Mouse (Mus musculus) cerebellum, adult 18-20 months (tissue): ENCODE data around the gene Cdkn2c.
"Not testable (repeated sequence)": the region's sequence is repeated elsewhere in the genome, so short reads cannot be mapped to it uniquely, and the experiment has no call there.

Source experiments
- DNase-seq, 2 experiments: peaks; one replicate each; pipeline ENCODE4 v3.0.0; 2021

Gene Cdkn2c

DNA sequence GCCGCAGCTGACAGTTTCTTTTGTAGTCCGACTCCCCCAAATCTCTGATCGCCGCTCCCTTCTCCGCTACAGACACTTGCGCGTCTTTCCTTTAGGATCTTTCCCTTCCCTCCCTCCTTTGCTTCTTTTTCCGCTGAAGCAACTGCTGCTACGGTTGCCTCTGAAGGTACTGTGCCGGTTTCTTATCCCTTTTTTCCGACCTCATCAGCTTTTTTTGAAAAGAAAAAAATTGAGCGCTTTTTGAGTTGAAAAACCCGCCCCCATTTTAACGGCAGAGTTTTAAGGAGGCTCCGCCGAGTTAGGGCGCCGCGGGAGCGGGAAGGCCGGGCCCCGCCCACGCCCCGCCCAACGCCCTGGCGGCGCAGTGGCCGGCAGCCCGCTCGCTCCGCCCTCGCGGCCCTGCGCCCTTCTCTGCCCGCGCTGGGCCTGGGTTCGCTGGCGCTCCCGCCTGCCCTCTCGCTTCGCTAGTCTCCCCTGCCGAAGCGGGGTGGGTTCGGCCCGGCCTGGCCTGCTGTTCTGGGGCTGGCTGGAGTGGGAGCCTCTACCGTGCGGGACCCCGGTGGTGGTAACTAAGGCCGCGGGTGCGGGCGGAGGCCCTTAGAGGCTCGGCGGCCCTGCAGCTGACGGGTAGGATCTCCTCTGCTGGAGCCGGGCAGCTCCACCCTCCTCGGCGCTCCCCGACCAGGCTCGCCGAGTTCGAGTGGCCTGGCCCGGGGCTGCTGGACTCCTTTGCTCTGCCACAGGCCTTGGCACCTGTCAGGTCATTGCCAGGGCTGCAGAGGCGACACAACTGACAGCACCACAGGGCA is at the start of gene Cdkn2c:
Gene Cdkn2c (minus strand): TSS at position 729 of the 809 bp plus-strand sequence.
- peak; percentile 84 to 93 for DNase-seq

DNA sequence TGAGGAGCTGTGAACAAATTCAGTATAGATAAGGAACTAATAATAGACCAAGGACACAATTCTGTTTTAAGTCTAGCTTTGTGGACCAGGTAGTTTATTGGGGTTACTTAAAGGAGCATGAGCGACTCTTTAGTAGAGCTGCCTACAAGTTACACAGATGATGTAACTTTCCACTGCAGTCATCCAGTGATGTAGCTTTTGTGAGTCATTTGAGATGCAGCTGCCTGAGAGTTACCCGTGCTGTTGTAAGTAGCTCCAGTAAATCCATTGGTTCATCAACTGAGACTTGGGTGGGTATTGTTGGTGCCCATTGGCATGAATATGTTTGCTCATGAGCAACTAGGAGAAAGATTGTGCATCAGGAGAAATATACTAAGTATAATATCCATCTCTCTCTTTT is 38.4 kb upstream of the Cdkn2c start:
- no peak for DNase-seq

DNA sequence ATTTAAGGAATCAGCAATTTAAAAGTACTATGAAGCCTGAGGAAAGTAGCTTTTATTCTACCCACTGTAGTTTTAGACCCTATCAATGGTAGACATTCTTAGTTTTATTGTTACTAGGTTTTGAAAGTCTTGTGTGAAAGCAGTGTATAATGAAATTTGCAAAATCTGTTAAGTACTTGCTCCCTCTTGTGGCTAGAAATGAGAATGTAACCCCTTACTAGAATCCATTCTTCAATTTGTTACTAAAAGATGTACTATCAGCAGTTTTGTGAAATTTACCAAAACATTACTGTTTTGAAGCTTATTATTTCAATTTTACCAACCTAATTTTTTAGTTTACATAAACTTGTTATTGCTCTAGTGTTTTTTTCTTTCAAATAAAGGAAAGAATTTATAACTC is 36.6 kb upstream of the Cdkn2c start:
- DNase-seq = no peak

DNA sequence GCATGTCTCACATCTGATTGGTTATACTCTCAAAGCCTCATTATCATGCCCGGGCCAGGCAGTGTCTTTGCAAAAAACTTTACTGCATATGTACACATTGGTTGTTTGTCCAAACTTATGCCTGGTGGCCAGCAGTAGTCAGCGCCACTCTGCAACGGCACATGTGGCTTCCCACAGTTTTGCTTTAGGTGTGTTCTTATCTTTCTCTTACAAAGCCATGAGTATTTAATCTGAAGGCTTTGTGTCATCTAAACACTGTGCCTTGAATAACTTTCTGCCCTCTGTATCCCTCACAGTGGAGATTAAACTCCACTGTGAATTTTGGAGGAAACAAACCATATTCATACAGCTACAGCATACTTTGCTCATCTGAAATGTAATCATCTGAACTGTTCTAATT is 33.7 kb upstream of the Cdkn2c start:
- DNase-seq = not testable (repeated sequence)

DNA sequence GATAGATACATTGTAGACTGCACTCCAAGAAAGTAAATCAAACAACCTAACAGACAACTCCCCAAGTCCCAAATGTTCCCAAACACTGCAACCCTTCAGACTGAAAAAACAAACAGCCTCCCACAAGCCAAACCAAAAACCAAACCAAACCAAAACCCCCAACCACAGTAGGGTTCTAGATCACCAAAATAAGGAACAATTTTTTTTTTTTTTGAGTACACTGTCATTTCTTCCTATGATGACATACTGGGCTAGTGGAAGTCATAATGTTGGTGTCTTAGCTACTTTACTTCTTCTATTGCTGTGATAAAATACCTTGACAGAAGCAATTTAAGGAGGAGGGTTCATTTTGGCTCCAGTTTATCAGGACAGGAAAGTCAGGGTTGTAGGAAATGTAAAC is 25.7 kb upstream of the Cdkn2c start:
- DNase-seq = no peak

DNA sequence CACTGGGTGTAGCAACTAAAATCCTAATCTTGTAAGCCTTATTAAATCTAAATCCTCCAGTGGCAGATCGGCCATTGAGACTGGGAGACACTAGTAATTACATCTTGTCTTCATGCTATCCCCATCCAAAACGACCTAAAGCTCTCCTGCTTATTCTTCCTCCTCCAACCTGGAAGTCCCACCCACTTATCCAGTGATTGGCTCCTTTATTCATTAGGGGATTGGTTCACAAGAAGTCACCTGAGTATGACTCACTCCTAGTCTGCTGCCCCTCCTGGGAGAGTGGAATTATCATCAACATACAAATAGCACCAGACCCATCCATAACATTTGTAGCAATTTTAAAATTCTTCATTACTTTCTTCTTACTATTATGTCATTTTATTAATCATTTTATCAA is 16.6 kb upstream of the Cdkn2c start:
- DNase-seq = no peak

DNA sequence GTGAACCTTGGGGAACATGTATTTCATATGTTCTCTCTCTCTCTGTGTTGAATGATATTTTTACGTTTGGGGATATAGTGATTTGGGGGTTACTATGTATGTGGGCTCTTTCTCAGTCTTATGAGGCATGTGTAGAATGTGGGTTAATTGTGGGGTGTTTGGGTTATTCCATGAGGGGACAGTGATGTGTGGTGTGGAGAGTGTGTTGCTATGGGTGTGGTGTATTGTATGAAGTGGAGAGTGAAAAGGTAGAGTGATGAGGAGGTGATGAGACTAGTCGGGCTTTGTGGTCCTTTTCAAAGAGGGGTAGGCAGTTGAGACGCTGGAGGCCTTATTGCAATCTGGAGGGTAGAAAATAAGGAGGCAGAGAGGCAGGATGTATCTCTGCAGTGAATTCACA is 10.2 kb upstream of the Cdkn2c start:
- DNase-seq = peak in 1 of 2 experiments; percentile 16

DNA sequence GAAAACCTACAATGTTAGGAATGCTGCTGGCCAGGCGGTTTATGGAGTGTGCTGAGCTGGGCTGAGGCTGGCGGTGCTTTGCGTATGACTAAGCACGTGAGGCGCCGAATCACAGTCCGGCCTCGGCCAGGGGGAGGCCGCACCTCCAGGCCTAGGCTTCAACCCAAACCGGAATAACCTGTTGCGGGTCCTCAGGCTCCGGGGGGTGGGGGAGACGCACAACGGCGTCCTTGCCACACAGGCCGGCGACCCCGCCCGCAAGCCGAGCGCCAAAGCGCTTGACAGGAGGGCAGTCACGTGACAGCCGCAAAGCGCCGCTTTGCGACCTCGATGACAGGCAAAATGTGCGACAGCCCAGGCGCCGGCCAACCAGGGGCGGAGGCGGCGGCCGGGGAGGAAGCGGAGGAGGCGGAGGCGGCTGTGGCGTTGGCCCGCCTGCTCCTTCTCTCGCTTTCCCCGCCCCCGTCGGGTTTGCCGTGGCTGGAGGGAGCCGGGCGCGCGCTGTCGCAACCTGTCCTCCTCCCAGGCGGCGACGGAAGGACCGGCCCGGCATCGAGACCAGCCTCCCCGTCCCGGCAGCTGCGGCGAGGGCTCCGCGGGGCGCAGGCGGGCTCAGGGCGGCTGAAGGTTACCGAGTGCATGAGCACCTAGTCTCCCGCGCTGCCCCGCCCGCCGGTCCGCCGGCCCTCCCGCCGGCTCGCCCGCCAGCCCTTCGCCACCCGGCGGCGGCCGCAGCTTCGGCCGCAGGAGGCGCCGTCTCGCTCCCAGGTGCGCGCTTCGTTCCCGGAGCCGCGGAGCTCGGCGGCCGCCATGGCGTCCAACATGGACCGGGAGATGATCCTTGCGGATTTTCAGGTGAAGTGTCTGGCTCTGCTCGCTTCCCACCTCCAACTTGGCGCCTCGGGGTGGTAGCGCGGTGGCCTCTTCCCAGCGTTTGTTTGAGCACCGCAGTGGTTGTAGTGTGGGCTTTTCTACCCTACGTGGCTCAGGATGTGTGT is 9.5 kb upstream of the Cdkn2c start, which contains the start of gene Faf1:
Gene Faf1 (plus strand): TSS at position 371 of the 998 bp plus-strand sequence.
- DNase-seq = peak; percentile 98 to 99

DNA sequence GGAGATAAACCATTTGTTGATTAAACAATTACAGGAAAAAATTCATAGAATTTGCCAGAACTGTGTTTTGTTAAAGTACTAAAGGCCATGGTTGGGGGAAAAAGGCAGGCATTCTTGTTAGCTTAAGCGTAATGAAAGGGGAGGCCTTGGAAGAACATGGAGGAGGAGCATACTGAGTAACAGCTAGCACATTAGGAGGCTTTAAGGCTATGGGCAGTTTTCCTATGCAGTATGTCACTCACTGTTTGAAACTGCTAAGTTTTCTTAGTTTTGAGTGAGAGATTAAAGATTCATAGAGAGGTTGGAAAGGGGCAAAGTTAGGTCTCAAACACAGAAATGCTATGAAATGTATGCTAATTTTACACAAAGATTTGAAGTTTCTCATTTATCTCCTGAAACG is 7.1 kb upstream of the Cdkn2c start:
- no peak for DNase-seq

DNA sequence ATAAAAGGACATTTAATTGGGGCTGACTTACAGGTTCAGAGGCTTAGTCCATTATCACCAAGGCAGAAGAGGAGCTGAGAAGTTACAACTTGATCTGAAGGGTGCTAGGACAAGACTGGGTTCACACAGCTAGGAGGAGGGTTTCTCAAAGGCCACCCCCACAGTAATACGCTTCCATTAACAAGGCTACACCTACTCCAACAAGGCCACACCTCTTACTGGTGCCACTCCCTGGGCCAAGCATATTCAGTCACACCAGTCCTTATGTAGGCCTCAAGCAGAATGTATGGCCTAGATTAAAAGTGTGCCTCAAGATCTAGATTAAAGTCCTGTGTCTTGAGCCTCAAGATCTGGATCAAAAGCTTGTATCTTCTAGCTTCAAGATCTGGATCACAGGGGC is 5.0 kb upstream of the Cdkn2c start:
- DNase-seq = no peak

DNA sequence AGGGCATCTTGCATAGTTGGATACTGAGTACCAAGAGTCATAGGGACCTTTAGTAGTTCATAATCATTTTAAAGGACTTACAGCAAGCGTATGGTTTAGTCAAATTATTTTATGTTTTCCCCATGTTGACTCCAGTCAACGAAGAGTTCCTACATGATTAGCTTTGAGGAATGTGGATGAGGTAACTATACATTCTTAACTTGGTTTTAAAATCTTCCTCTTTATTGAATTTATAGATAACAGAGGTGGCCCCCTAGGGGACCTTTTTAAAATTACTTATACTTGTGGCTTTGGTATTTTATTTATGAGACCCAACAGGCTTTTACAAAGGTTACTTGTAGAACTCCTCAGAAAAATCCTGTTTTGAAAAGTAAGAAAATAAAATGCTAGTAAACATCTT is 3.2 kb upstream of the Cdkn2c start:
- DNase-seq = no peak

DNA sequence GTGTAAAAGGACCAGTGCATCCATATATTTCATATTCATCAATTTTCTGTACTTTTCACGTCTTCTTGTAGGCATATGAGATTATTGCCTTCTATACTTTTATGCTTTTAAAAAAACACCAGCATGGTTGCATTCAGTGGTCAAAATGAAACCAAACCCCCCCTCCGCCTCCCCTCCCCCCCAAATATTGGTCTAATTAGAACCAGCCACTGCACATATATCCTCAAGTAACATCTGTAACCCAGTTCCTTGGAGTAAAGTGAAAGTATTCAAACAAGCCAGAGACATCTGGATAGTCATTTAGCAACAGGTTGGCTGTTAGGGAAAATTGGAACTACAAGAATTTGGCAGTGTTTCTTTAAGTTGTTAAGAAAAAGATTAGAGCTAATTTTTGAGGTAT is 529 bp upstream of the Cdkn2c start:
- no peak for DNase-seq

DNA sequence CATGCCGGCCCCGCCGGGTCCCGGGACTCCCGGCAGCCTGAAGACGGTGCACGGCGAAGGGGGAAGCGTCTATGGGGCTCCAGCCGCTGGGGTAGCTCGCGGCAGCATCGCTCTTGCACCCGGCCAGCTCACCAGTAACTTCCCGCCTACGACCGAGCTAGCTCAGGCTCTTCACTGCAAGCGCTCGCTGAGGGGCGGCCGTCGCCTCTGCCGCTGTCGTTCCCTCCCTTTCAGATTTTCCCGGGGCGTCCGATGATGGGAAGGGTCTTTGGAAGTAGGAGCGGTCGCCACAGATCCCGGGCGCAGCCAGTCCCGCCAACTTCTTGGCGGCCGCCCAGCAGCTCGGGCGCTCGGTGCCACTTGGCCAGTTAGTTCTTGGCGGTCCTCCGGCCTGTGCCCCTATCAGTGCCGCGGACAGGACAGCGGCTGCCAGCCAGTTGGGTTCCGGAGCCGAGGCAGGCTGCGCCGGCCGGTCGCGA is 968 bp downstream of the Cdkn2c start:
- peak; percentile 66 to 82 for DNase-seq

DNA sequence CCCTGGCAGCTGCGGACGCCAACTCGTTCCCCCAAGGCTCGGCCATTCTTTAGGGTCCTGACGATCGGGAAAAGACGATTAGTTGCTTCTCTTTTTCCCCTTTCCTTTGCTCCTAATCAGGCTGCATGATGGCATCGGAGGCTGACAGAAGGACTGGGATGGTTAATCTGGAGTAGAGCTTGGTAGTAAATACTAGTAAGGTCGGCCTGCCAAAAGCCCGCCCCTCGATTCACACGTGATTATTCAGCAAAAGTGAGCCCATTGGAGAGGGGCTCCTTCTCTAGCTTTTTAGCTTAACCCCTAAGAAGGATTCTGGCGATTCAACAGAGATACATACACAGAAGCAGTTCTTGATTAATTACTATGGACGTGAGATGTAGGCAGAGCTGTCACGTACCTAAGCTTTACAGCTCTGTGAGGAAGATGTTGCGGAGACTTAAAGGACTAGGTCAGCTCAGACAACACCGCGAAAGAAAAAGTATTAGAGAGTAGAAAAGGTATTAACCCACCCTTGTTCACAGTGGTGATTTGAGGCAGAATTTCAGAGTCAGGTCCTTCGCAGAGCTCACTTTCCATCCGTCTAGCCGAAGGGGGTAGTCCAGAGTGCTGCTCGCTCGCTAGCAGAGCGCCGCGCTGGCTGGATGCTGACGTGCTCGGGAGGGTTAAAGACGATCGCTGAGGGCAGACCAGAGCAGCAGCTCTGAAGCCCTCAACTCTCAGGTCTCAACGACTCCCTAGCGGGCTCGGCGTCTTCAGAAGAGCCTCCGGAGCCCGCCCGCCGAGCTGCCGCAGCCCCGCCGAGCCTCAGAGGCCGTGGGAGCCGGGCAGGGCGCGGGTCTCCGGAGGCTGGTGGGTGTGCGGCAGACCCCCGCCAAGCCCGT is 1.6 kb downstream of the Cdkn2c start:
- DNase-seq = peak; percentile 56 to 60

DNA sequence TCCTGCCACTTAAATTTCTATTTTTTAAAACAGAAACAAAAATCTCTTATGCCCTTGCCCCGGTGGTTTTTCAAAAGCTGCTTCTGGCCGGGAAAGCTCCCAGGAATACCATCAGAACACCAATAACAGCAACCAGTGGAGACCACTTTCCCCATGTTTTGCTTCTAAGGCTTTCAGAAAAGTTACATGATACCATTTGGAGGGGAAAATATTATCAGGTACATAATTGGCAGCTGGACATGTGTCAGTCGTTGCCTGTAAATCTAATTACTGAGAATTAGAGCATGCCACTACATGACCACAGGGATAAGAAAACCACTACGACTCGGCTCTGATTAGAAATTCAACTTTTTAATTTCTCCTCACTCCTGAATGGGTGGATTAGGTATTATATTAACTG is 2.9 kb downstream of the Cdkn2c start:
- DNase-seq = no peak

DNA sequence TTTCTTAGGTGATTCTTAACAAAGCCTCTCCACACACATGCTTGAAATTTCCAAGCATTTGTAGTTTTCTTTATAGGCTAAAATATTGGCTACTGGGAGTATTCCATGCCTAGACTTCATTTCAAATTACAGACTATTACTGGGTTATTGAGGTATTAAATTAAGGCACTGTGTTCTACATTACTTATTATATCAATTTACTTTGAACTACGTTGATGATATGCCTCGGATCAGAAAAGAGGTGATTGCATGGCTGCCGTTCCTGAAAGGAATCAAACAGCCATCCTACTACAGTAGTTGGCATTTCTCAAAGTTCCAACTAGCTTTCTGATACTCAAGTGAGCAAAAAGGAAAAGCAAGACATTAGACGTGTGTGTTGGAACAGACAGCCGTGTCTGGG is 4.7 kb downstream of the Cdkn2c start:
- no peak for DNase-seq

DNA sequence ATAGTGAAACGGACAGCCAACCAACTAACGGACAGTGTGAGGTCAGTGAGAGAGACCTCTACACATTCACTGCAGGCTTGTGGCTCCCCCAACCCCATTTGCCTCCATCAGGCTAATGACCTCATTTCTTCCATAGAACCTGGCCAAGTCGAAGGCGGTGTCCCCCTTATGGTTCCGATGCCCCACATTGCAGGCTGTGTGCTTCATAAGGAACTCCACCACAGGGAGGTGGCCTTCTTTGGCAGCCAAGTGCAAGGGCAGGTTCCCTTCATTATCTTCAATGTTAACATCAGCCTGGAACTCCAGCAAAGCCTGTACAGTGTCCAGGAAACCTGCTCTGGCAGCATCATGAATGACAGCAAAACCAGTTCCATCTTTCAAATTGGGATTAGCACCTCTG is 5.8 kb downstream of the Cdkn2c start:
- no peak for DNase-seq

DNA sequence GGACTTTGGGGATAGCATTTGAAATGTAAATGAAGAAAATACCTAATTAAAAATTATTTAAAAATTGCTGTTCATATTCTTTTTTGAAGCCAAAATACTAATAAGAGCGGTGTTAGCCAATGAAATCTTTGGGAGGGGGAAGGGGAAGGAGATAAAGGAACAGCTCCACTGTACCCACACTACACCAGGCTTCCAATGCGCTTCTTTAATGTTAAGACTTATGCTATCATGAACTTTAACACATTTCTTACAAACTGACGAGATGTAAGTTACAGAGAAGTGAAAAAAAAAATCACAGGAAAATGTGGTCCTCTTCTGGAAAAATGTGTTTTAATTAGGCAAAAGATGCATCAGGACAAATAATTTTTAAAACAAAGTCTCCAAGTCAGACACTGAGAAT is 6.4 kb downstream of the Cdkn2c start:
- no peak for DNase-seq

DNA sequence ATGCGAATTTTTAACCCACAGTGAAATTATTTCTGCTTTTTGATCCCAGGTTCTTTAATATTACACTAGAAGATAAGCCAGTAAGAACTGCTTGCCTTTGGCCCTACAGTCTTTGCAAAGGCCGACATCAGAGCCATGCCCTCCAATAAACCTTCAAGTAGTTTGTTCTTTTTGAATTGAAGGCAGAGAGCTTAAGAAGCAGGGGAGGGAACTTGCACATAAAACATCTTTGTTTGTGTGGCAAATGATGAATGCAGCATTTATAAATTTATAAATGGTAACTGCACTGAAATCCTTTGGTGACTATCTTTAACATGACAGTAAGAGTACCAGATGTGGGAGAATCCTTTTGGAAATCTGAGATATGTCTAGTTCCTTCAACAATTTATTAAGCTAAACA is 7.4 kb downstream of the Cdkn2c start:
- no peak for DNase-seq

DNA sequence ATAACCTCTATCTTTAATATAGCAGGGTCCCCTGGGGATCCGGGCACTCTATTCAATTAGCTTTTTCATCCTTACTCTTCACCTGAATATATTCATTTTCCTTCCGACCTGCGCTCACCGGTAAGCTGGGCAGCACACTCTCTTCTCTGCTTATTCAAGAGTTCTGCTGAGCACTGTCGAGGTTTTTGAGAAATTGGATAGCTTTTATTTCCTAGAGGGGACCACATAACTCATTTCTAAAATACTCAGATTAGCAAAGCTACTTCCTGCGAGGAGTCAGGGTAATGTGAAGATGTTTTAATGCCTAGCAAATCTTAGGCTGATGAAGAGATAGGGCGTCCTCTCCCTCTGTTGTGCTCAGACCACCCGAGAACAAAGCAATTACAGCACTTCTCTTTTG is 8.2 kb downstream of the Cdkn2c start:
- no peak for DNase-seq

DNA sequence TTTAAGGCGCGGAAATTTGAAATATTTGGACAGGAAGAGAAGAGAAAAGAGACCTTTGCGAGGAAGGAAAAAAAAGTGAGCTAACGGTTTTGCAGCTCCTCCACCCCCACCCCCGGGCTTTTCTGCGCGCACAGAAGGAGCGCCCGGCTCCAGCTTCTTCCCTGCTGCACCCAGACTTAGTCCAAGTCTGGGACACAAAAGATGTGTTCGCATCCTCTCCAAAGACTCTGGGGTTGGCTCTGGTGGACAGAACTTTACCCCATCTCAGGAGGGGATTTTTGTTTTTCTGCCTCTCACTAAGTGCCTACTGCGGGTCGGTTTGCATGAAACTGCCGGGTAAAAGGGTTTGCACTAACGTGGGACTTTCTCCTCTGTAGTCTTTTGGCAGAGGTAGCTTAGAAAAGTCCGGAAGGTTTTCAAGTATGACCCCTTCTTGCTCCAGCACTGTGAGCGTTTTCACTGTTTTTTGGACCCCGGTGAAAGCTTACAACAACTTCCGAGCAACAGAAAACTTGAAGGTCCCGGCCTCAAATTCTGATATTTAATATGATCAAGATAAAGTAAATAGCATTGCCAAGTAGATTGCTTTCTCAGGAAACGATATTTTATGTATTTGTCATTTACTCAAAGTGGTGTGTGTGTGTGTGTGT is 9.0 kb downstream of the Cdkn2c start:
- DNase-seq = peak in 1 of 2 experiments; percentile 15
